Mouse (Mus musculus): ENCODE measurements at regions not wholly inside any gene's neighbourhood (a gene's known extent, or its start where the extent isn't known, plus 50 kb on each side); places are given as distances from the start of the nearest gene placed in this dataset.
"Not testable (repeated sequence)": the region's sequence is repeated elsewhere in the genome, so short reads cannot be mapped to it uniquely, and the experiment has no call there.

- not testable (repeated sequence) for H3K4me3 ChIP-seq (ENCODE audit: low read depth, low read length); H3K36me3 ChIP-seq (ENCODE audit: control insufficient read depth, insufficient read depth, low read length); H3K4me1 ChIP-seq (ENCODE audit: control insufficient read depth, insufficient read depth, low read length); H3K9ac ChIP-seq (ENCODE audit: low read length); H3K4me2 ChIP-seq; H3K27ac ChIP-seq (ENCODE audit: low read depth, low read length); H3K9me3 ChIP-seq (ENCODE audit: control insufficient read depth, low read length); H3K27me3 ChIP-seq (ENCODE audit: control insufficient read depth, insufficient read depth, low read length)
- WGBS = 42% methylated on average over 1 of the region's 1 CpGs
- DNase-seq (ENCODE audit: low spot score, missing footprints) (peak; percentile 83), ATAC-seq (ENCODE audit: low FRiP score) (peak; percentile 75; the same call in 1 of the 2 replicates)
Measured at GRCm38 (mm10) chr17:93067850-93068249, 131.0 kb upstream of the Adcyap1 start.

GRCm38 (mm10) chr17:93068489-93068888 is 130.3 kb upstream of the Adcyap1 start:
- Histone ChIP-seq H3K9me3 (ENCODE audit: control insufficient read depth, low read length) (no peaks in the 10 kb centered on the region), H3K4me3 (ENCODE audit: low read depth, low read length) (no peak overlapping the region), H3K27ac (ENCODE audit: low read depth, low read length) (no peak overlapping the region), H3K4me1 (ENCODE audit: control insufficient read depth, insufficient read depth, low read length) (no peaks in the 10 kb centered on the region), H3K27me3 (ENCODE audit: control insufficient read depth, insufficient read depth, low read length) (no peaks in the 10 kb centered on the region), H3K4me2 (no peak overlapping the region), H3K9ac (ENCODE audit: low read length) (no peak overlapping the region), H3K36me3 (ENCODE audit: control insufficient read depth, insufficient read depth, low read length) (no peaks in the 10 kb centered on the region)
- 54% methylated on average over 4 of the region's 4 CpGs for WGBS
- ATAC-seq (ENCODE audit: low FRiP score) (no peak), DNase-seq (ENCODE audit: low spot score, missing footprints) (no peak)

DNA sequence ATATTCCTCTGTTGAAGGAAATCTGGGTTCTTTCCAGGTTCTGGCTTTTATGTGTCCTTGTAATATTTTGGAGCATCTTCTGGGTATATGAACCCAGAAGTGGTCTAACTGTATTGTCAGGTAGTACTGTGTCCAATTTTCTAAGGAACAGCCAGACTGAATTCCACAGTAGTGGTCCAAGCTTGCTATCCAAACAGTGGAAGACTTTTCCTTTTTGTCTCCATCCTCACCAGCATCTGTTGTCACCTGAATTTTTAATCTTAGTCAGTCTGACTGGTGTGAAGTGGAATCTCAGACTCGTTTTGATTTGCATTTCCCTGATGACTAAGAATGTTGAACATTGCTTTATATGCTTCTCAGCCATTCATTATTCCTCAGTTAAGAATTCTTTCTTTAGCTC is 114.8 kb upstream of the Adcyap1 start:
- H3K27ac ChIP-seq (ENCODE audit: low read depth, low read length) = no peak overlapping the region
- H3K9ac ChIP-seq (ENCODE audit: low read length) = no peak overlapping the region
- H3K4me2 ChIP-seq = no peak overlapping the region
- ATAC-seq (ENCODE audit: low FRiP score) = no peak
- H3K36me3 ChIP-seq (ENCODE audit: control insufficient read depth, insufficient read depth, low read length) = no peaks in the 10 kb centered on the region
- no peaks in the 10 kb centered on the region for H3K27me3 ChIP-seq (ENCODE audit: control insufficient read depth, insufficient read depth, low read length)
- no peaks in the 10 kb centered on the region for H3K4me1 ChIP-seq (ENCODE audit: control insufficient read depth, insufficient read depth, low read length)
- H3K9me3 ChIP-seq (ENCODE audit: control insufficient read depth, low read length) = no peaks in the 10 kb centered on the region
- H3K4me3 ChIP-seq (ENCODE audit: low read depth, low read length) = no peak overlapping the region
- 48% methylated on average over 1 of the region's 1 CpGs for WGBS
- DNase-seq (ENCODE audit: low spot score, missing footprints) = no peak

GRCm38 (mm10) chr17:93104516-93104915 is 94.3 kb upstream of the Adcyap1 start:
- Histone ChIP-seq H3K4me3 (ENCODE audit: low read depth, low read length) (no peak overlapping the region), H3K4me2 (no peak overlapping the region), H3K9me3 (ENCODE audit: control insufficient read depth, low read length) (no peaks in the 10 kb centered on the region), H3K9ac (ENCODE audit: low read length) (no peak overlapping the region), H3K27ac (ENCODE audit: low read depth, low read length) (no peak overlapping the region), H3K4me1 (ENCODE audit: control insufficient read depth, insufficient read depth, low read length) (no peaks in the 10 kb centered on the region), H3K27me3 (ENCODE audit: control insufficient read depth, insufficient read depth, low read length) (no peaks in the 10 kb centered on the region), H3K36me3 (ENCODE audit: control insufficient read depth, insufficient read depth, low read length) (no peaks in the 10 kb centered on the region)
- DNase-seq (ENCODE audit: low spot score, missing footprints) (no peak), ATAC-seq (ENCODE audit: low FRiP score) (no peak)

GRCm38 (mm10) chr17:93140003-93140402 is 58.8 kb upstream of the Adcyap1 start:
- no peak overlapping the region for H3K9ac ChIP-seq (ENCODE audit: low read length)
- DNase-seq (ENCODE audit: low spot score, missing footprints) (no peak), ATAC-seq (ENCODE audit: low FRiP score) (peak; percentile 58)
- WGBS = 60% methylated on average over 1 of the region's 1 CpGs
- no peaks in the 10 kb centered on the region for H3K9me3 ChIP-seq (ENCODE audit: control insufficient read depth, low read length)
- no peaks in the 10 kb centered on the region for H3K36me3 ChIP-seq (ENCODE audit: control insufficient read depth, insufficient read depth, low read length)
- no peak overlapping the region for H3K4me3 ChIP-seq (ENCODE audit: low read depth, low read length)
- H3K27ac ChIP-seq (ENCODE audit: low read depth, low read length) = no peak overlapping the region
- no peaks in the 10 kb centered on the region for H3K4me1 ChIP-seq (ENCODE audit: control insufficient read depth, insufficient read depth, low read length)
- no peak overlapping the region for H3K4me2 ChIP-seq
- H3K27me3 ChIP-seq (ENCODE audit: control insufficient read depth, insufficient read depth, low read length) = no peaks in the 10 kb centered on the region

DNA sequence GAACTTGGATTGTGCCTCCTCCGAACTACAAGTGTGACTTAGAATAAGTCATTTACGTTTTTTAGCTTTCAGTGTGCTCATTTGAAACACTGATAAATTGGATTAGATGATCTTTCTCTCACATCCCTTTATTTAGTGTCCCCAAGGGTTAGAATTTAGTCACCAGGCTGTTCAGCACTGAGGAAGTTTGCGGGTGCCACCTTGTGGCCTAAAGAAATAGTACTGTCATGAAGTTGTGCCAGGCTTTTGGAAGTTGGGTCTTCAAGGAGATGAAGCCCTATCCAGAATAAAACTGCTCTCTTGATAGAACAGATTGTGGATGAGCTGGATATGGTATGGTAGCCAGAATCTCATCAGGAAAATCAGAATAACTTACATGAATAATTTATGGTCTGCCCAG is 57.7 kb upstream of the Adcyap1 start:
- peak; percentile 59; the same call in 1 of the 2 replicates for ATAC-seq (ENCODE audit: low FRiP score)
- H3K27me3 ChIP-seq (ENCODE audit: control insufficient read depth, insufficient read depth, low read length) = no peaks in the 10 kb centered on the region

More for the DNA sequence above, 57.7 kb upstream of the Adcyap1 start:
- no peaks in the 10 kb centered on the region for H3K9me3 ChIP-seq (ENCODE audit: control insufficient read depth, low read length)
- 19% methylated on average over 3 of the region's 3 CpGs for WGBS
- no peak overlapping the region for H3K4me3 ChIP-seq (ENCODE audit: low read depth, low read length)
- no peaks in the 10 kb centered on the region for H3K4me1 ChIP-seq (ENCODE audit: control insufficient read depth, insufficient read depth, low read length)
- H3K36me3 ChIP-seq (ENCODE audit: control insufficient read depth, insufficient read depth, low read length) = no peaks in the 10 kb centered on the region
- DNase-seq (ENCODE audit: low spot score, missing footprints) = peak; percentile 84
- H3K4me2 ChIP-seq = no peak overlapping the region
- no peak overlapping the region for H3K9ac ChIP-seq (ENCODE audit: low read length)
- no peak overlapping the region for H3K27ac ChIP-seq (ENCODE audit: low read depth, low read length)

Data from midbrain, embryonic 11.5 days (tissue).